Mouse (Mus musculus): ENCODE data around the gene Gm38431. TPM values are rescaled to one million over a fixed set of nuclear protein-coding genes. Genes with fewer than 3 reads are reported as not detected.

Gene Gm38431
- total and polyA plus RNA-seq, 3 experiments = 1.1 to 30.5 (median 9.8) TPM

- TF ChIP-seq ELF1 (IDR thresholded peaks at IDR 0.05; ENCODE audit: low read depth, low read length) (0 out of 2 replicates have a peak, but pooled peaks have one; percentile 8), JUN (IDR thresholded peaks at IDR 0.05; ENCODE audit: insufficient read depth, low read depth, low read length) (0 out of 2 replicates have a peak, but pooled peaks have one; percentile 46), MAX (IDR thresholded peaks at IDR 0.05; ENCODE audit: low read length) (peak; percentile 72), UBTF (IDR thresholded peaks at IDR 0.05; ENCODE audit: low read depth, low read length) (0 out of 2 replicates have a peak, but pooled peaks have one; percentile 26)
Observed at GRCm38 (mm10) chr9:21134595-21135328, 43.0 kb upstream of the Gm38431 start (continued).

DNA sequence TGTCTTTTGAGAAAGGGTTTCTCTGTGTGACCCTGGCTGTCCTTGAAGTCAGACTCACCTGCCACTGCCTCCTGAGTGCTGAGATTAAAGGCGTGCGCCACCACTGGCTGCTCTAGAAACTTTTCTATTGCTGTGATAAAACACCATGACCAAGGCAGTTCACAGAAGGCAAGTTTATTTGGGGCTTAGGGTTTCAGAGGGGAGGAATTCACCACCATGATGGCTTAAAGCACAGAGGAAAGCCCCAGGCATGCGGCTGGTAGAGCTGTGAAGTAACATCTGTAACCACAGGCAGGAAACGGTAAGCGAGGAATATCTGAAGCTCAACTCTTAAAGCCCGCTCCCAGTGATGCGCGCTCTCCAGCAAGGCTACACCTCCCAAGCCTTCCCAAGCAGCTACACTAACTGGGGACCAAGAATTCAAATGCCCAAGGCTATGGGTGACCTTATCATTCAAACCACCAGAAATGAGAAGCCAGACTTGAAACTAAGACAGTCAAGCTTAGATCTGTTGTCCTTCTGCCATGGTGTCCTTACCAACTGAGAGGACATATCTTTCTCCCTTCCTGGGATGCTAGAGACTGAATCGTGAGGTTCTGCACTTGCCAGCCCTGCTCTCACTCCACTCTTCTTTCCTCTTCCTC, 41.4 kb upstream of the Gm38431 start:
- H3K4me1 ChIP-seq (ENCODE audit: control insufficient read depth in 1 of 2, insufficient read depth in 2 of 2) = peaks cover 28 to 74% of the 10 kb centered on the region in 2 experiments
- peaks cover 18% of the 10 kb centered on the region for H3K79me2 ChIP-seq (replicated peaks; ENCODE audit: control insufficient read depth, extremely low read depth, insufficient read depth, poor library complexity, severe bottlenecking)
- no peaks in the 10 kb centered on the region for H3K27me3 ChIP-seq (replicated peaks)
- H3K36me3 ChIP-seq (replicated peaks in 1 of 2; ENCODE audit: control insufficient read depth in 1 of 2, insufficient read depth in 1 of 2, low read length in 1 of 2) = peaks cover 22 to 28% of the 10 kb centered on the region in 2 experiments
- H3K9ac ChIP-seq (ENCODE audit: insufficient read depth, low read depth) = peak overlapping the region; percentile 10; the same call in 1 of the 2 replicates
- peak overlapping the region; percentile 98 for H3K27ac ChIP-seq (ENCODE audit: insufficient read depth, low read depth)
- dilution Hi-C loops (cut with MboI; ENCODE audit: extremely low pct_ligation_motif_present, extremely low pct_unique_long_range_greater_than_20kb, low sequenced_read_pairs) (no loop called here), in situ Hi-C loops (cut with MboI; ENCODE audit: low pct_ligation_motif_present, low pct_unique_long_range_greater_than_20kb, low sequenced_read_pairs) (loop anchor here (5.0 kb wide), 1 partner anchor 41 kb away; the partner anchor contains the start of genes Gm38431 and Raver1)
- no peaks in the 10 kb centered on the region for H3K9me3 ChIP-seq (replicated peaks; ENCODE audit: low read length)
- no peak overlapping the region for H3K4me3 ChIP-seq (replicated peaks in 1 of 3; ENCODE audit: low read depth in 2 of 3, low read length in 2 of 3, poor library complexity in 1 of 3)
- no peak overlapping the region; the same call in 1 of the 2 replicates for H3K4me2 ChIP-seq (ENCODE audit: insufficient read depth, low read depth, poor library complexity, severe bottlenecking)
- DNase-seq (ENCODE audit: extremely low read depth) = peak; percentile 88
- TF ChIP-seq RAD21 (IDR thresholded peaks at IDR 0.05; ENCODE audit: low read depth, low read length) (peak; percentile 34), TCF12 (IDR thresholded peaks at IDR 0.05; ENCODE audit: low read depth, low read length) (peak; percentile 88), NELFE (IDR thresholded peaks at IDR 0.05; ENCODE audit: low read depth, low read length) (no peak), MAZ (IDR thresholded peaks at IDR 0.05; ENCODE audit: low read depth, low read length) (no peak), HCFC1 (IDR thresholded peaks at IDR 0.05; ENCODE audit: low read depth, low read length) (no peak), ZNF384 (IDR thresholded peaks at IDR 0.05; ENCODE audit: low read depth, low read length) (no peak), RCOR1 (conservative IDR thresholded peaks at IDR 0.05; ENCODE audit: low read depth, low read length) (no peak), ZKSCAN1 (IDR thresholded peaks at IDR 0.05; ENCODE audit: borderline replicate concordance, low read depth, low read length) (no peak), MAX (IDR thresholded peaks at IDR 0.05; ENCODE audit: low read length) (peak; percentile 67; the same call in 1 of the 2 replicates), UBTF (IDR thresholded peaks at IDR 0.05; ENCODE audit: low read depth, low read length) (no peak), ZC3H11A (IDR thresholded peaks at IDR 0.05; ENCODE audit: low read depth, low read length) (no peak), CHD1 (IDR thresholded peaks at IDR 0.05; ENCODE audit: low read depth, low read length) (no peak), ZMIZ1 (IDR thresholded peaks at IDR 0.05; ENCODE audit: low read depth, low read length) (peak; percentile 20; the same call in 1 of the 2 replicates), GABPA (IDR thresholded peaks at IDR 0.05; ENCODE audit: insufficient replicate concordance, low read depth, low read length) (no peak), SIN3A (IDR thresholded peaks at IDR 0.05; ENCODE audit: low read length) (no peak), KAT2A (IDR thresholded peaks at IDR 0.05; ENCODE audit: insufficient replicate concordance, low read length) (no peak), SMC3 (IDR thresholded peaks at IDR 0.05; ENCODE audit: low read depth, low read length) (peak; percentile 22; the same call in 1 of the 2 replicates), CTCF (conservative IDR thresholded peaks at IDR 0.05 in 1 of 2, IDR thresholded peaks at IDR 0.05 in 1 of 2; ENCODE audit: low read depth in 2 of 2, low read length in 2 of 2) (peak in 1 of 2 experiments; percentile 69; a peak in 2 of 4 replicates), POLR2AphosphoS2 (IDR thresholded peaks at IDR 0.05; ENCODE audit: low read depth, low read length) (peak; percentile 76), ETS1 (conservative IDR thresholded peaks at IDR 0.05; ENCODE audit: low read depth, low read length) (peak; percentile 85), E2F4 (IDR thresholded peaks at IDR 0.05; ENCODE audit: insufficient replicate concordance, low read depth, low read length) (no peak), MXI1 (IDR thresholded peaks at IDR 0.05; ENCODE audit: low read depth, low read length) (no peak), NRF1 (IDR thresholded peaks at IDR 0.05; ENCODE audit: low read depth, low read length) (peak; percentile 31; the same call in 1 of the 2 replicates), JUND (conservative IDR thresholded peaks at IDR 0.05; ENCODE audit: low read depth, low read length) (no peak), JUN (IDR thresholded peaks at IDR 0.05; ENCODE audit: insufficient read depth, low read depth, low read length) (no peak), POLR2A (IDR thresholded peaks at IDR 0.05; ENCODE audit: low read depth, low read length) (peak; percentile 49; the same call in 1 of the 2 replicates), USF2 (conservative IDR thresholded peaks at IDR 0.05; ENCODE audit: low read depth, low read length) (no peak), CHD2 (IDR thresholded peaks at IDR 0.05; ENCODE audit: low read length) (peak; percentile 65; the same call in 1 of the 2 replicates), MYC (IDR thresholded peaks at IDR 0.05; ENCODE audit: low read depth, low read length) (0 out of 2 replicates have a peak, but pooled peaks have one; percentile 56), TBP (conservative IDR thresholded peaks at IDR 0.05; ENCODE audit: low read depth, low read length) (peak; percentile 38; the same call in 1 of the 2 replicates), PAX5 (IDR thresholded peaks at IDR 0.05; ENCODE audit: low read length) (no peak), MEF2A (IDR thresholded peaks at IDR 0.05; ENCODE audit: borderline replicate concordance, low read depth, low read length) (peak; percentile 81; the same call in 1 of the 2 replicates)
